Mouse (Mus musculus): ENCODE results near the gene Hps6.

The Hps6 gene

GRCm38 (mm10) chr19:46028747-46029320 lies 25.5 kb downstream of the Hps6 start:
- no peak for ATAC-seq (ENCODE audit: insufficient number of reproducible peaks, low FRiP score, low TSS enrichment)

GRCm38 (mm10) chr19:46029652-46030051 lies 26.3 kb downstream of the Hps6 start:
- ATAC-seq (ENCODE audit: insufficient number of reproducible peaks, low FRiP score, low TSS enrichment) = no peak

GRCm38 (mm10) chr19:46030196-46030983 lies 27.1 kb downstream of the Hps6 start:
- ATAC-seq (ENCODE audit: insufficient number of reproducible peaks, low FRiP score, low TSS enrichment) = no peak

GRCm38 (mm10) chr19:46031689-46032432 lies 28.6 kb downstream of the Hps6 start:
- ATAC-seq (ENCODE audit: insufficient number of reproducible peaks, low FRiP score, low TSS enrichment) = no peak

- no peak for ATAC-seq (ENCODE audit: insufficient number of reproducible peaks, low FRiP score, low TSS enrichment)
These were observed 29.6 kb downstream of the Hps6 start for GRCm38 (mm10) chr19:46032731-46033510.

GRCm38 (mm10) chr19:46033911-46034310 lies 30.6 kb downstream of the Hps6 start:
- no peak for ATAC-seq (ENCODE audit: insufficient number of reproducible peaks, low FRiP score, low TSS enrichment)

GRCm38 (mm10) chr19:46035971-46036370 lies 32.7 kb downstream of the Hps6 start:
- ATAC-seq (ENCODE audit: insufficient number of reproducible peaks, low FRiP score, low TSS enrichment) = no peak

- ATAC-seq (ENCODE audit: insufficient number of reproducible peaks, low FRiP score, low TSS enrichment) = no peak
These were observed 33.4 kb downstream of the Hps6 start for GRCm38 (mm10) chr19:46036477-46037242.

GRCm38 (mm10) chr19:46037243-46037924 lies 34.1 kb downstream of the Hps6 start:
- ATAC-seq (ENCODE audit: insufficient number of reproducible peaks, low FRiP score, low TSS enrichment) = no peak

- no peak for ATAC-seq (ENCODE audit: insufficient number of reproducible peaks, low FRiP score, low TSS enrichment)
These were observed 34.9 kb downstream of the Hps6 start for GRCm38 (mm10) chr19:46037925-46038850.

GRCm38 (mm10) chr19:46038851-46039260 lies 35.5 kb downstream of the Hps6 start:
- ATAC-seq (ENCODE audit: insufficient number of reproducible peaks, low FRiP score, low TSS enrichment) = no peak

- peak; percentile 66 for ATAC-seq (ENCODE audit: insufficient number of reproducible peaks, low FRiP score, low TSS enrichment)
These were observed 36.2 kb downstream of the Hps6 start for GRCm38 (mm10) chr19:46039478-46039877.

- no peak for ATAC-seq (ENCODE audit: insufficient number of reproducible peaks, low FRiP score, low TSS enrichment)
These were observed 37.0 kb downstream of the Hps6 start for GRCm38 (mm10) chr19:46040149-46040902.

- ATAC-seq (ENCODE audit: insufficient number of reproducible peaks, low FRiP score, low TSS enrichment) = no peak
These were observed 38.1 kb downstream of the Hps6 start for GRCm38 (mm10) chr19:46041299-46041932.

- no peak for ATAC-seq (ENCODE audit: insufficient number of reproducible peaks, low FRiP score, low TSS enrichment)
These were observed 38.7 kb downstream of the Hps6 start for GRCm38 (mm10) chr19:46041933-46042475.

- ATAC-seq (ENCODE audit: insufficient number of reproducible peaks, low FRiP score, low TSS enrichment) = no peak
These were observed 39.2 kb downstream of the Hps6 start for GRCm38 (mm10) chr19:46042476-46043011.
